Mouse (Mus musculus) brown adipose tissue, adult 24 weeks (tissue): ENCODE measurements at regions not wholly inside any gene's neighbourhood (a gene's known extent, or its start where the extent isn't known, plus 50 kb on each side); places are given as distances from the start of the nearest gene placed in this dataset.

Source experiments
- H3K27ac ChIP-seq: fragments of 200-500 bp; replicated peaks from 2 replicates; pipeline ENCODE4 v1.5.1; 2012; ENCODE audit warnings: low read depth, mild to moderate bottlenecking, low read length
- H3K4me1 ChIP-seq: fragments of 200-500 bp; 2 replicates; pipeline ENCODE4 v1.6.1; 2012; ENCODE audit warnings: low read length, mixed read lengths; ENCODE audit not compliant: control insufficient read depth, insufficient read depth, insufficient read length
- H3K4me3 ChIP-seq: fragments of 200-500 bp; 2 replicates; pipeline ENCODE4 v1.5.1; 2012; ENCODE audit warnings: low read depth, mild to moderate bottlenecking, low read length, moderate library complexity; ENCODE audit not compliant: insufficient read depth

GRCm38 (mm10) chr2:71656611-71657244, 88.7 kb upstream of the Itga6 start:
- H3K4me3 ChIP-seq: no peak overlapping the region
- H3K27ac ChIP-seq: no peak overlapping the region
- peaks cover 12% of the 10 kb centered on the region for H3K4me1 ChIP-seq

GRCm38 (mm10) chr2:71661438-71661837, 84.0 kb upstream of the Itga6 start:
- H3K27ac ChIP-seq: no peak overlapping the region
- H3K4me3 ChIP-seq: no peak overlapping the region
- peaks cover 12% of the 10 kb centered on the region; the same call in 1 of the 2 replicates for H3K4me1 ChIP-seq

GRCm38 (mm10) chr2:71661986-71662385, 83.4 kb upstream of the Itga6 start:
- peaks cover 9% of the 10 kb centered on the region; the same call in 1 of the 2 replicates for H3K4me1 ChIP-seq
- H3K27ac ChIP-seq: no peak overlapping the region
- H3K4me3 ChIP-seq: no peak overlapping the region

- Histone ChIP-seq H3K27ac (peak overlapping the region; percentile 73; the same call in 1 of the 2 replicates), H3K4me1 (peaks cover 17% of the 10 kb centered on the region), H3K4me3 (no peak overlapping the region)
Observed at GRCm38 (mm10) chr2:71663453-71663852, 82.0 kb upstream of the Itga6 start.

DNA sequence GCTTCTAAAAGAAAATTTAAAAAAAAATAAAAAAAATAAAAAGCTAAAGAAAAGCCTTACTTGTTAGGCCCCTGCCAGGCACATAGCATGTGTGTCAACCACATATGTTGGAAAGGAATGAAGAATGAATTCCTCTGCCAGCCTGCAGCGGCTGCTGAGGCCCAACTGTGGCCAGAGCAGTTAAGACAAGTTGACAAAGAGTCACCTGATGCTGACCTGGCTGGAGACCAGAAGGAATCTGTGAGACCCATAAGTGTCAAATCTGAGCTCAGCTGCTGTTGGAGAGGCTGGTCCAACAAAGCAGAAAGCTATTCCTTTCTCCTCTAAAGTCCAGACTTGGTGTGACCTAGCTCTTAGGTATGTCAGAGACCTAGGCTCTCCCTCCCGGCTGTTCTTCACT, 78.5 kb upstream of the Itga6 start:
- no peak overlapping the region for H3K27ac ChIP-seq
- peaks cover 31% of the 10 kb centered on the region for H3K4me1 ChIP-seq
- no peak overlapping the region for H3K4me3 ChIP-seq

GRCm38 (mm10) chr2:71667746-71668145, 77.7 kb upstream of the Itga6 start:
- Histone ChIP-seq H3K27ac (no peak overlapping the region), H3K4me1 (peaks cover 28% of the 10 kb centered on the region), H3K4me3 (no peak overlapping the region)

DNA sequence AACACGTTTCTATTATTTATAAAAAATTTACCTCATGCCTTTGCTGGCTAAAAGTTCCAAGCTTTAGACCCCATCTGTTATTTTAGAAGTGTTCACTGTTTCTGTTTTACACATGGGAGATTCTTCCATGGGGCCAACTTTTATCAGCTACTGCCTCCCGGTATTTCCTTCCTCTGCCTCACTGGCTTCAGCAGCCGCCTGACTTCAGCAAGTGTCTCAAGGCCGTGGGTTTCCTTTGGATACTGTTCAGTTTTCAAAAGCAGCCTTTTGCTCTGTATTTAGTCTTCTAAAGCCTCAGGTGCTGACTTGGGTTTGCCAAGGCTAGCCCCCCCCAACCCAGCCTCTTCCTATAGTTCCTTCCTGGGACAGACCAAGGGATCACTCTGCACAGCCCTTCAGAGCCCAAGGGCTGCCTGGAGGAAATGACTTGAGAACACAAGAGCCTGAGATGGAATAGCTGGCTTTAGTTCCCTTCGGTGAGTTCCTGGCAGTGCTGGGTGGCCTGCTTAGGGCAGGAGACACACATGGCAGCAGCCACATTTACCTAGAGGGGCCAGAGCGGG, 75.1 kb upstream of the Itga6 start:
- H3K4me1 ChIP-seq: peaks cover 38% of the 10 kb centered on the region
- peak overlapping the region; percentile 96 for H3K27ac ChIP-seq

DNA sequence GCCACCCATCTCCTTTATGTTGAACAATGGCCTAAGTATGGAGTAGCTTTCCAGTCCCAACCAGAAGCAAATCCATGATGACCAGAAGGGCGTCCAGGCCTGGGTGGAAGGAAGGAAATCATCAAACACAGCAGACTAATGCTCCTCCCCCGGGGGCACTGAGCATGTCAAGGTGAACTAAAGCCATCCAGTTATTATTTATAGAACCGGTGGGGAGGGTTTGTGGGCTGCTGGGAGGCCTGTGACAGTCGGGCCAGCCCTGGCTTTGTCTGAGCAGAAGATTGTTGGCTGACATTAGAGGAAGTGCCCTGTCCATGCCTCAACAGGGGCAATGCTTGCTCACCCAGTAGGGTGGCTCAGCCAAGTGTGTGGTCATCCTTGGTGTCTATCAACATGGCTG, 74.5 kb upstream of the Itga6 start:
- Histone ChIP-seq H3K4me3 (no peak overlapping the region), H3K4me1 (peaks cover 38% of the 10 kb centered on the region), H3K27ac (peak overlapping the region; percentile 96)

More for the DNA sequence above, 75.1 kb upstream of the Itga6 start:
- H3K4me3 ChIP-seq: no peak overlapping the region

DNA sequence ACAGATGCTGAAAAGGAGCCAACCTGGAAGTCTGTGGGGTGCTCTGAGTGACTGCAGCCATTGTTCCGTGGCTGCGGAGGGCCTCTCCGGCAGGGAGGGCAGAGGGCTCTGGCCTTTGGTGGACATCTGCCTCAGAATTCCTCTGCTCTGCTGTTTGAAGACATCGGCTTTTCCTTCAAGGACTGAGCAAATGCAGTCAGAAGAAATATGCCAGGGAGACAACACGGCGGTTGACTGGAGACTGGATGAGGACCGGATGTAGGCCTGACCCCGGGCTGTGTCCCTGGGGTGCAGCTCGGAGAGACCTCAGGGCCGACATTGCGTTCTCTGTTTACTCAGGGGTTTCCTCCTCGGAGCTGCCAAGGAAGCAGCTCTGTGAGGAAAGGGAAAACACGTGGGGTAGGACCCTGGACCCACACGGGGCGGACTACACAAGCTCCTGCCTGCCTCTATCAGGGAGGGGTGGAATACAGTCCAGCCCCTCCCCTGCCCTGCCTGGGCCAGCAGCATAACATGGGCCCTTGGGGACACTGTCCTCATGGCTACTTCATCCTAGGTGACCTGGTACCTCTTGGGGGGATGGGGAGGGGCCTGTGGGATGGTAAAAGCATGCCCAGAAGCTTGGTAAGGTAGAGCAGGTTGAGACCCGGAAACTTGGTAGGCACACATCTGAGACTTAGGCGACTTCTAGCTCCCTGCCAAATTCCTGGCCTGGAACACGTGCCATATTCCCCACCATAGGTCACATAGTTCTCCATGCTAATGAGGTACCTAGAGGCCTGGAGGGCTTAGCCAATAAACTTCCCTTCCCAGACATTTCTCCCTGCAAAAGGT, 72.1 kb upstream of the Itga6 start:
- H3K27ac ChIP-seq: peak overlapping the region; percentile 94
- peaks cover 35% of the 10 kb centered on the region for H3K4me1 ChIP-seq
- no peak overlapping the region for H3K4me3 ChIP-seq

DNA sequence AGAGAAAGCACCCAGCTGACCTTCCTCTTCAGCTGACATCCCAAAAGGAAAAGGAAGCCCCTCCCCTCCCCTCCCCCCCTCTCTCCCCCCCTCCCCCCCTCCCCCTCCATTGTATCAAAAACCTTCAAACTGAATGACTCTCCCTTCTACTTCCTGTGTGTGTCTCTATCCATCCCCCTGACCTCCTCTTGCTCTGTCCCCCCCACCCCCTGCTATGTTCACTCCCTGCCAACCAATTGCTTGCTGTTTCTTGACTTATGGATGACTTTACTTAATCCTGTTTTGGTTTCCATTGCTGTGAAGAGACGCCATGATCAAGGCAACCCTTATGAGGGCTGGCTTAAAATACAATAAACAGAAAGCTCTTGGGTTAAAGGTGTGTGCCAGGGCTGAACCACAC, 64.7 kb upstream of the Itga6 start:
- H3K4me3 ChIP-seq: no peak overlapping the region
- H3K27ac ChIP-seq: peak overlapping the region; percentile 70
- H3K4me1 ChIP-seq: peaks cover 7% of the 10 kb centered on the region; the same call in 1 of the 2 replicates

DNA sequence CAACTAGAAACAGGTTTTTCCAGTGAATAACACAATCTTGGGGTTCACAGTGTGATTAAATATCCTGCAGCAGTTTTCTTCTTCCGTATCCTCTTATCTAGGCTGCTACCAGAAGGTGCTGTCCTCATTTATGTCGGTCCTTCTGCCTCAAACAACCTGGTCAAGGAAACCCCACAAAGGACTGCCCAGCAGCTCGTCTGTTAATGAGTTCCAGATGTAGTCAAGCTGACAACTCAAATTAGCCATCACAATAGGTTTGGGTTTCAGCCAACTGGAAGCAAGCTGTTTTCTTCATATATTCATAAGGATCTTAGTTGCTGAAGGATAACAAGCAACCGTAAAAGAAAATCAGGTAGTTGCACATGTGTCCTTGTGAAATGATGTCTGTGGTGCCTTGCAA, 64.3 kb upstream of the Itga6 start:
- Histone ChIP-seq H3K4me3 (no peak overlapping the region), H3K27ac (peak overlapping the region; percentile 70), H3K4me1 (peaks cover 7% of the 10 kb centered on the region; the same call in 1 of the 2 replicates)

GRCm38 (mm10) chr2:71683375-71683774, 62.0 kb upstream of the Itga6 start:
- Histone ChIP-seq H3K4me3 (no peak overlapping the region), H3K4me1 (peaks cover 3% of the 10 kb centered on the region; the same call in 1 of the 2 replicates), H3K27ac (no peak overlapping the region)

DNA sequence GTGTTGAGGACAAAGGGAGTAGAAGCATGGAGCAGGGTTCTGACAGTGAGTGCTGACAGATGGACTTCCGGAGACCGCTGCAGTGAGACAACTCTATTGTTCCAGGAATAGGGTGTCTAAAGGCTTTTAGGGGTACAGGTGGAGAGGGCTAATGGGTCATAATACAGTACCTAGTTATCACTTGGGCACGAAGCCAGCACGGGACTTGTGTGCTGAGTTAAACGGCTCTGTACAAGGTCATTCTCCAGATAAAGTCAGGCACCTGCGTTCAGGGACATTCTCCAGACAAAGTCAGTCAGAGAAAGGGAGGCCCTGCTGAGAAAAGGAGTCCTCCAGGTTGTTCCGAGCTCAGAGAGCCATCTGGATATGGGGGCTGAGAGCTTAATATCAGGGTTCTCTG, 60.2 kb upstream of the Itga6 start:
- no peak overlapping the region for H3K27ac ChIP-seq

DNA sequence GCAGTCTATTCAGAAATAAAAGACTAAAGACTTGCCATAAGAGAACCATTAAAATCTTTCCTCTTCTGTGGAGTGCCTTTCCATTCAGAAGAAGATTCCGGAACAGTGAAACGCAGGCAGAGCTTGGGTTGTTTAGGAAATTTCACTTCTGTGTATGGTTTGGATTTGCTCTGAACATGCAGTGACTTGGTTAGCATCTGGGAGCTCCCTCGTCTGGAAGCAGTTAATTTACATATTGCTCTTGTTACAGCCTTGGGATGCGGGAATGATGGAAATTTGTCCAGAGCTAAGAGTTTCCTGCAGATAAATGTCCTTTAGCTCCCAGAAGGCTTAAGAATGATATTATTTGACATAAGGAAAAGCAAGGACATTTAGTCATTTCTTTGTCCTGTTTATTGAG, 56.4 kb upstream of the Itga6 start:
- no peak overlapping the region for H3K27ac ChIP-seq
- H3K4me1 ChIP-seq: peaks cover 5% of the 10 kb centered on the region; the same call in 1 of the 2 replicates
- no peak overlapping the region for H3K4me3 ChIP-seq

More for the DNA sequence above, 60.2 kb upstream of the Itga6 start:
- peaks cover 3% of the 10 kb centered on the region; the same call in 1 of the 2 replicates for H3K4me1 ChIP-seq
- no peak overlapping the region for H3K4me3 ChIP-seq
